28 mouse cellular contexts compared by ENCODE assay signal in genomic region chr9:47891721-47892120, GRCm38 (mm10).
DNase-seq lines count a peak whose midpoint lies in the region; ATAC-seq and TF ChIP-seq lines count a peak whose summit lies in the region.
"Had no signal": no experiment of that assay in that cellular context is flagged by ENCODE, and none has a peak within 500 bp of the region (broad histone marks: within the 10 kb centered on the region; RNA-seq: fewer than 3 reads in every experiment).

No protein-coding gene starts in this region.

- TF ChIP-seq CTCF in hindbrain, postnatal 0 days (IDR thresholded peaks at IDR 0.05; ENCODE audit: low read depth), result peak; percentile 37
- no peak for TF ChIP-seq CTCF in lung, postnatal 0 days (IDR thresholded peaks at IDR 0.05)

- H3K9me3 ChIP-seq in hindbrain, postnatal 0 days (ENCODE audit: low read length), result no peaks in the 10 kb centered on the region
- H3K9me3 ChIP-seq in hindbrain, embryonic 14.5 days (ENCODE audit: control insufficient read depth, low read length), result no peaks in the 10 kb centered on the region
- no peaks in the 10 kb centered on the region for H3K9me3 ChIP-seq in lung, postnatal 0 days (ENCODE audit: low read length)
- H3K9me3 ChIP-seq: forebrain, embryonic 10.5 days; heart, embryonic 13.5 days; liver, embryonic 15.5 days; lung, embryonic 15.5 days; midbrain, embryonic 10.5 days had no signal

- H3K36me3 ChIP-seq in hindbrain, postnatal 0 days (ENCODE audit: insufficient read depth, low read length), result no peaks in the 10 kb centered on the region
- no peaks in the 10 kb centered on the region for H3K36me3 ChIP-seq in hindbrain, embryonic 14.5 days (replicated peaks; ENCODE audit: control insufficient read depth, insufficient read depth)
- H3K36me3 ChIP-seq in lung, postnatal 0 days (ENCODE audit: insufficient read depth, low read length), result no peaks in the 10 kb centered on the region
- H3K36me3 ChIP-seq: forebrain, embryonic 10.5 days; G1E; heart, embryonic 13.5 days; liver, embryonic 15.5 days; lung, embryonic 15.5 days; midbrain, embryonic 10.5 days had no signal

- no peak overlapping the region for H3K4me2 ChIP-seq in hindbrain, postnatal 0 days (ENCODE audit: low read depth, low read length)
- H3K4me2 ChIP-seq in hindbrain, embryonic 14.5 days (replicated peaks), result no peak overlapping the region
- no peak overlapping the region for H3K4me2 ChIP-seq in lung, postnatal 0 days (replicated peaks; ENCODE audit: low read depth, low read length)
- H3K4me2 ChIP-seq: heart, embryonic 13.5 days; liver, embryonic 15.5 days; lung, embryonic 15.5 days had no signal

- 74% methylated on average over 8 of the region's 8 CpGs for WGBS in hindbrain, postnatal 0 days
- WGBS in hindbrain, embryonic 14.5 days, result 82% methylated on average over 8 of the region's 8 CpGs
- 59% methylated on average over 8 of the region's 8 CpGs for WGBS in lung, postnatal 0 days

- DNase-seq in hindbrain, postnatal 0 days (ENCODE audit: low spot score), result no peak
- DNase-seq in hindbrain, embryonic 14.5 days (ENCODE audit: low spot score), result no peak
- DNase-seq in ES-CJ7 (ENCODE audit: low read depth, low spot score), result peak; percentile 61
- DNase-seq in testis, postnatal 14 days (ENCODE audit: low spot score), result peak; percentile 69
- peak; percentile 73 for DNase-seq in thymus, postnatal 25 days
- DNase-seq in lung, postnatal 0 days (ENCODE audit: low spot score), result no peak
- DNase-seq in cerebellum, adult 8-10 months, result no peak
- DNase-seq: adrenal gland, postnatal 36 days; cerebellum, adult 11 months; cerebellum, postnatal 14 days; forebrain, postnatal 0 days; gastrocnemius, postnatal 25 days; heart, adult 2 months; heart, postnatal 14 days; kidney, adult 11 months; kidney, postnatal 4 days; layer of hippocampus, adult 9-11 months; lung, postnatal 4 days; spleen, adult 18-20 months had no signal

- no peak overlapping the region for H3K9ac ChIP-seq in hindbrain, postnatal 0 days (replicated peaks; ENCODE audit: low read length)
- H3K9ac ChIP-seq in hindbrain, embryonic 14.5 days, result no peak overlapping the region
- H3K9ac ChIP-seq in lung, postnatal 0 days (replicated peaks; ENCODE audit: low read depth), result no peak overlapping the region
- H3K9ac ChIP-seq: forebrain, postnatal 0 days; heart, embryonic 13.5 days; liver, embryonic 15.5 days; lung, embryonic 15.5 days had no signal

- no peak for ATAC-seq in hindbrain, postnatal 0 days
- ATAC-seq in hindbrain, embryonic 14.5 days (ENCODE audit: low FRiP score), result no peak
- ATAC-seq in megakaryocyte progenitor cell, adult 5-6 weeks (replicated peaks; ENCODE audit: poor library complexity), result no peak
- ATAC-seq in lung, postnatal 0 days, result no peak
- ATAC-seq: forebrain, postnatal 0 days; Patski had no signal

- no peak overlapping the region for H3K27ac ChIP-seq in hindbrain, postnatal 0 days
- H3K27ac ChIP-seq in hindbrain, embryonic 14.5 days, result no peak overlapping the region
- H3K27ac ChIP-seq in lung, postnatal 0 days (ENCODE audit: low read length), result no peak overlapping the region
- H3K27ac ChIP-seq: forebrain, embryonic 10.5 days; heart, adult 2 months; heart, embryonic 13.5 days; left cerebral cortex, adult 2 months; liver, embryonic 15.5 days; lung, embryonic 15.5 days; midbrain, embryonic 10.5 days had no signal

- TF ChIP-seq EP300 in lung, postnatal 0 days (IDR thresholded peaks at IDR 0.05), result no peak

- no peaks in the 10 kb centered on the region for H3K27me3 ChIP-seq in hindbrain, postnatal 0 days (ENCODE audit: insufficient read depth, low read length)
- no peaks in the 10 kb centered on the region for H3K27me3 ChIP-seq in hindbrain, embryonic 14.5 days (ENCODE audit: control insufficient read depth, insufficient read depth, low read length)
- no peaks in the 10 kb centered on the region for H3K27me3 ChIP-seq in lung, postnatal 0 days (replicated peaks; ENCODE audit: insufficient read depth, low read length)
- H3K27me3 ChIP-seq: heart, embryonic 13.5 days; liver, embryonic 15.5 days; lung, embryonic 15.5 days had no signal

- H3K4me1 ChIP-seq in hindbrain, postnatal 0 days (ENCODE audit: insufficient read depth, low read length), result no peaks in the 10 kb centered on the region
- peaks cover 12% of the 10 kb centered on the region for H3K4me1 ChIP-seq in hindbrain, embryonic 14.5 days (replicated peaks; ENCODE audit: control insufficient read depth, insufficient read depth, low read length)
- no peaks in the 10 kb centered on the region for H3K4me1 ChIP-seq in lung, postnatal 0 days (ENCODE audit: insufficient read depth, low read depth, low read length)
- H3K4me1 ChIP-seq: liver, embryonic 15.5 days had no signal

- no peak overlapping the region for H3K4me3 ChIP-seq in hindbrain, postnatal 0 days (ENCODE audit: low read length)
- H3K4me3 ChIP-seq in hindbrain, embryonic 14.5 days (replicated peaks; ENCODE audit: low read length), result no peak overlapping the region
- H3K4me3 ChIP-seq in lung, postnatal 0 days (ENCODE audit: low read depth, low read length), result no peak overlapping the region
- H3K4me3 ChIP-seq: forebrain, embryonic 10.5 days; heart, adult 2 months; heart, embryonic 13.5 days; left cerebral cortex, adult 2 months; liver, embryonic 15.5 days; lung, embryonic 15.5 days; midbrain, embryonic 10.5 days had no signal

Comparison
In these comparisons a context has a peak if more than half of its experiments do, and no peak if none do; other contexts are left out.
1. DNase-seq: peak in ES-CJ7 (single experiment), testis, postnatal 14 days (single experiment) and thymus, postnatal 25 days (single experiment); none in hindbrain, postnatal 0 days (single experiment), hindbrain, embryonic 14.5 days (single experiment), lung, postnatal 0 days (single experiment) and cerebellum, adult 8-10 months (single experiment).